Mouse (Mus musculus) stomach, embryonic 14.5 days (tissue): ENCODE measurements around the gene Rock2. TPM values are rescaled to one million over a fixed set of nuclear protein-coding genes. Genes with fewer than 3 reads are reported as not detected.

Experiments
- ATAC-seq: fragments of 200-750 bp; cut with Nextera tagmentation; 2 replicates; pipeline ENCODE4 v1.8.0; 2017; ENCODE audit warnings: low read depth, moderate TSS enrichment; ENCODE audit not compliant: insufficient number of reproducible peaks, insufficient read depth, low FRiP score
- H3K27ac ChIP-seq: fragments of 300-500 bp; sonication (generic); 2 replicates; pipeline ENCODE4 v1.5.1; 2014; ENCODE audit warnings: mild to moderate bottlenecking, low read length, moderate library complexity, mixed read lengths
- H3K27me3 ChIP-seq: fragments of 300-500 bp; sonication (generic); 2 replicates; pipeline ENCODE4 v1.6.1; 2014; ENCODE audit warnings: low read length, control low read depth, mixed read lengths; ENCODE audit not compliant: control insufficient read depth, insufficient read depth
- H3K36me3 ChIP-seq: fragments of 300-500 bp; sonication (generic); 2 replicates; pipeline ENCODE4 v1.6.1; 2014; ENCODE audit warnings: mild to moderate bottlenecking, control low read depth, low read length, moderate library complexity, mixed read lengths; ENCODE audit not compliant: control insufficient read depth, insufficient read depth
- H3K4me1 ChIP-seq: fragments of 300-500 bp; sonication (generic); 2 replicates; pipeline ENCODE4 v1.6.1; 2014; ENCODE audit warnings: low read length, control low read depth, mixed read lengths; ENCODE audit not compliant: control insufficient read depth, insufficient read depth
- H3K4me2 ChIP-seq: fragments of 300-500 bp; sonication (generic); replicated peaks from 2 replicates; pipeline ENCODE4 v1.6.1; 2014; ENCODE audit warnings: low read depth, low read length, control low read depth
- H3K4me3 ChIP-seq: fragments of 300-500 bp; sonication (generic); 2 replicates; pipeline ENCODE4 v1.5.1; 2014; ENCODE audit warnings: low read depth, low read length, control low read depth
- H3K9ac ChIP-seq: fragments of 300-500 bp; sonication (generic); replicated peaks from 2 replicates; pipeline ENCODE4 v1.6.1; 2014; ENCODE audit warnings: low read depth, mild to moderate bottlenecking, control low read depth, low read length, moderate library complexity, mixed read lengths
- H3K9me3 ChIP-seq: fragments of 300-500 bp; sonication (generic); 2 replicates; pipeline ENCODE4 v1.6.1; 2016; ENCODE audit warnings: low read depth, low read length, control low read depth; ENCODE audit not compliant: control insufficient read depth
- WGBS: fragments of 180-500 bp; shearing (Covaris S2); extraction: QIAGEN DNeasy Blood & Tissue Kit; methylation state at CpG from one replicate; pipeline ENCODE4 v1.1.7; 2014; 5-methylcytosine and 5-hydroxymethylcytosine counted together
- polyA plus RNA-seq: library from polyadenylated mRNA; unstranded; fragments of >200 nt; fragmentation: Nextera tagmentation; extraction: Ambion mirVana; gene quantifications from 2 replicates; pipeline ENCODE4 v1.2.1, GENCODE M21; 2014

Rock2 gene
- polyA plus RNA-seq, 1 experiment from 2014 or later, result 25.5 TPM

DNA sequence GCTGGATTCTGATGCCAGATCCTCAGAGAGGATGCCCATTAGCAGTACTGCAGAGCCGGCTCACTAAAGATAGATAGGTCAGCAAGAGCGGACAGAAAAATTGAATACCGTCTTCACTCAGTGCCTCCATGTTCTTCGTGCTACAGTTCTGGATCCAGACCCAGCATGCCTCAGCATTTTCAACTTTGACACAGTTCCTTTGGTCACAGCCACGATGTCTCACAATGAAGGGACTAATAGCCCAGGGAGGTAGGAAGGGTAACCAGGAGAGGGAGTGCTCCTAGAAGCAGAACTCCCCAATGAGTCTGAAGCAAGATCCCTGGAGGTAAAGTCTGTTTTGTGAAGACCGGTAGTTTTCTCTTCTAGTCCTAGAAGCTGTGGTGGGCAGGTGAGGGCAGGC is 26.1 kb upstream of the Rock2 start:
- no peak overlapping the region for H3K27ac ChIP-seq
- H3K4me2 ChIP-seq, result no peak overlapping the region
- H3K9me3 ChIP-seq, result no peaks in the 10 kb centered on the region
- no peaks in the 10 kb centered on the region for H3K27me3 ChIP-seq
- H3K9ac ChIP-seq, result no peak overlapping the region
- no peaks in the 10 kb centered on the region for H3K36me3 ChIP-seq
- H3K4me3 ChIP-seq, result no peak overlapping the region
- WGBS, result 80% methylated on average over 6 of the region's 6 CpGs
- ATAC-seq, result no peak
- H3K4me1 ChIP-seq, result peaks cover 44% of the 10 kb centered on the region

DNA sequence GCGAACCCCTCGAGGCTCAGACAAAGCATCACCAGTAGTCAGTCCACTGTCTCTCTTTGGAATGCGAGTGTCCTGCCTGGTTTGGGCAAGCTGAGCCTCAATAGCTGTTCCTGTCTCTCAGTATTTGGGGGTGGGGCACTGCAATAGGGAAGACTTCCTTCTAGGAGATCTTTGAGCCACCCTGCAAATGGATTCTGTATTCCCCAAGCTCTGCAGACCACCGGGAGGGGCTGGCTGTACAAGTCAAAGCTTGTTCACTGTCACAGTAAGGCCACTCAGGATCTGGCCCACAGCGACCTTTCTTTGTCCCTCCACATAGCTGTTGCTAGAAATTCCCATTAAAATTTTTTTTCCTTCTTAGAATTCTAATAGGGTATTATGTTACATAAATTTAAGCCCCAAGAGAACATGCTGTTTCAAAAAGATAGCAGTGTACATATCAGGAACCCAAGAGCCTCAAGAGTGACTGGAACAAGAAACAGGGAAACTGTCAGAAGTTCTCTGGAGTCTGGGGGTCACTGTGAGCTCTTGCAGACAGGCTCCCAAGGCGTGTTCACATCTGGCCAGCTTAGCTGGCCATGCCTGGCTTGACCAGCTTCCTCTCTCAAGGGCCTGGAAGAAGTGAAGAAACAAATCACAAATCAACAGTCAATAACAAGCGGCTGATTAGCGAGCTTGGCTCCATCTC is 25.5 kb upstream of the Rock2 start:
- no peak for ATAC-seq
- peak overlapping the region; percentile 90; the same call in 1 of the 2 replicates for H3K27ac ChIP-seq
- WGBS, result 59% methylated on average over 8 of the region's 8 CpGs
- no peaks in the 10 kb centered on the region for H3K9me3 ChIP-seq
- no peaks in the 10 kb centered on the region for H3K36me3 ChIP-seq
- H3K4me1 ChIP-seq, result peaks cover 46% of the 10 kb centered on the region
- no peaks in the 10 kb centered on the region for H3K27me3 ChIP-seq
- no peak overlapping the region for H3K4me3 ChIP-seq
- no peak overlapping the region for H3K4me2 ChIP-seq
- H3K9ac ChIP-seq, result no peak overlapping the region

DNA sequence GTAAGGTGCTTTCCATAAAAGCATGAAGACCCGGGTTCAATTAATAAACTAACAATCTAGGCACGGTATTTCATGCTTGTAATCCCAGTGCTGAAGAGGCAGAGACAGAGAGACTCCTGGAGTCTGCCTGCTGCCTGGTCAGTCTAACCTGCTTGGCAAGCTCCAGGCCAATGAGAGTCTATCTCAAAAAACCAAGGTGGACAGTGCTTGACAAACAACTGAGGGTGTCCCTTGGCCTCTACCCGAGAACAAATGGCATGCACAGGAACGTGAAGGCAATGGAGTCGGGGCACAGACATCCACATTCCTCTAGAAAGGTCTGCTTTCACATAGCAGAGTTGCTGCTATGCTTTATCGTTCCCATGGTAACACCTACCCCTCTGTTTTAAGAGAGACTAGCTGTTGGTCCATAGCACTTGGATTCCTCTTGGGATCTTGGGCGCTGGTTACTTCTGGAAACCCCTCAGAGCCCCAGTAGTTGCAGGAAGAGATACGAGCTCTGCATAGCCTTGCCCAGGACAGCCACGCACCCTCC is 24.8 kb upstream of the Rock2 start:
- Histone ChIP-seq H3K36me3 (no peaks in the 10 kb centered on the region), H3K9me3 (no peaks in the 10 kb centered on the region), H3K27me3 (no peaks in the 10 kb centered on the region), H3K4me2 (no peak overlapping the region), H3K4me1 (peaks cover 53% of the 10 kb centered on the region), H3K4me3 (no peak overlapping the region), H3K27ac (peak overlapping the region; percentile 90), H3K9ac (no peak overlapping the region)
- 41% methylated on average over 9 of the region's 9 CpGs for WGBS
- peak; percentile 11; the same call in 1 of the 2 replicates for ATAC-seq

DNA sequence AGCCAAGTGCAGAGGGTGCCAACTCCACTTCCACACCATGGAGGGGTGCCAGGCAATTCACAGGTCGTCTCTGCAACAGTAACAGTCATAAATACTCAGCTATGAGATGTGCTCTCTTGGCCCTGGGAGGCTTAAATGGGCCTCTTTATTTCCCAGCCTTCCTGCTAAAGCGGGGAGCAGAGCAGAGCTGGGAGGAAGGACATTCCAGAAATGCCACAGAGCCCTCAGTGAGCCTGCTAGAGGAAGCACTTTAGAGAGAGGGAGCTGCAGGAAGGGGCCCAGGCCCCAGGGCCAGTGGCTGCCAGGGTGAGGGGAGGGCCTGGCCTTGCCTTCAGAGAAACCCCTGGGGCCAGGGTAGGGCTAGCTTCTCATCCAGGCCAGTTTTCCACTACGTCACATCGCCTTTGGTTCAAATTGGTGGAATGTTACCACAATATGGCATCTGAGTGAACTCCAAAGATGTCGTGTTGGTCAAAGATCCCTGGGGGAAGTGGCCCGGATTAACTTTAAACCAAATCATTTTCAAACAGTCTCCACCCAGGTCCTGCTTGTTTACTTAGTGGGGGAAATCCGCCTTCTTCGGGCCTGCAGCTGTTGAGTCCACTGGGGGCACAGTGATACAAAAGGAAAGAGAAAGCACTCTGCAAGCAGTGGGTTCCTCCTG is 24.2 kb upstream of the Rock2 start:
- no peak overlapping the region for H3K4me2 ChIP-seq
- no peaks in the 10 kb centered on the region for H3K27me3 ChIP-seq
- no peaks in the 10 kb centered on the region for H3K9me3 ChIP-seq
- no peak overlapping the region for H3K9ac ChIP-seq
- ATAC-seq, result peak; percentile 56; the same call in 1 of the 2 replicates
- H3K4me3 ChIP-seq, result no peak overlapping the region
- H3K27ac ChIP-seq, result peak overlapping the region; percentile 90
- H3K36me3 ChIP-seq, result no peaks in the 10 kb centered on the region
- peaks cover 56% of the 10 kb centered on the region for H3K4me1 ChIP-seq
- 22% methylated on average over 8 of the region's 8 CpGs for WGBS

DNA sequence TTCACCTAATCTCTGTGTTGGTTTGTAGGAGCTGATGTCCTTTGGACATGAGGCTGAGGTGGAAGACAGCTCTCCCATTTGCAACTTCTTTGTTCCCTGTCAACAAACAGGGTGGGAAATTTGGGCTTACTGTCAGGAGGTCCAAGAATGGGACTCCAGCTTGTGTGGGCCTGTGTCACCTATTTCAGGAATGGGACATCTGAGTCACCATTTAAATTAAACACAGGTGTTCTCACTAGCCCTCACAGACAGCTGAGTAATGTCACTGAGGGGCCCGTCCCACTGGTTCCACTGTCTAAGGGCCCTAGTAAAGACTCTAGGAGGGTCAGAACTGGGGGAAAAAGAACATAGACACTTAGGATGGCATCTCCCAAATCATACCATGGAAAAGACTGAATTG is 22.7 kb upstream of the Rock2 start:
- Histone ChIP-seq H3K4me3 (no peak overlapping the region), H3K4me2 (no peak overlapping the region), H3K27me3 (no peaks in the 10 kb centered on the region), H3K27ac (no peak overlapping the region), H3K9ac (no peak overlapping the region), H3K9me3 (no peaks in the 10 kb centered on the region), H3K4me1 (peaks cover 46% of the 10 kb centered on the region), H3K36me3 (no peaks in the 10 kb centered on the region)
- WGBS, result 84% methylated on average over 1 of the region's 1 CpGs
- ATAC-seq, result no peak

DNA sequence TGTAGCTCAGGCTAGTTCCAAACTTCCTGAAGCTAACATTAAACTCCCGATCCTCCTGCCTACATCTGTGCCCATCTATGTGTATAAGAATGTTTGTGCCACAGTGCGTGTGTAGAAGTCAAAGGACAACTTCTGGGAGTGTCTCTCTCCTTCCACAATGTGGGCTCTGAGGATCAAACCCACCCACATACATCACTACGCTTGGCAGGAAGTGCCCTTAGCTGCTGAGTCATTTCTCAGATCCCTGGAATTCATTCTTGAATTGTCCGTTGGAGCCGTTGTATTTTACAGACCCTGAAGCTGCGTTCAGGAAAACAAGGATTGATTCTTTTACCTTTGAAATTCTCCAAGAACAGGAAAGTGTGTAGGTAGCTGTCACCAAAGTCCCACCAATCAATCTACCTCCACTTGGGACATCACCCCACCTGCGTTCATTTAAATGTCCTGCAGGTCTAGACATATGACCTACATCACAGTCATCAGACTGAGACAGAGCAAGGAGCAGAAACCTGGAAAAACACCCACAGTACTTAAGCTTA is 21.7 kb upstream of the Rock2 start:
- no peak overlapping the region for H3K4me2 ChIP-seq
- ATAC-seq, result no peak
- no peak overlapping the region for H3K9ac ChIP-seq
- 49% methylated on average over 7 of the region's 7 CpGs for WGBS
- no peaks in the 10 kb centered on the region for H3K36me3 ChIP-seq
- H3K27ac ChIP-seq, result no peak overlapping the region; the same call in 1 of the 2 replicates
- no peaks in the 10 kb centered on the region for H3K27me3 ChIP-seq
- H3K4me3 ChIP-seq, result no peak overlapping the region
- H3K9me3 ChIP-seq, result no peaks in the 10 kb centered on the region
- peaks cover 49% of the 10 kb centered on the region for H3K4me1 ChIP-seq

DNA sequence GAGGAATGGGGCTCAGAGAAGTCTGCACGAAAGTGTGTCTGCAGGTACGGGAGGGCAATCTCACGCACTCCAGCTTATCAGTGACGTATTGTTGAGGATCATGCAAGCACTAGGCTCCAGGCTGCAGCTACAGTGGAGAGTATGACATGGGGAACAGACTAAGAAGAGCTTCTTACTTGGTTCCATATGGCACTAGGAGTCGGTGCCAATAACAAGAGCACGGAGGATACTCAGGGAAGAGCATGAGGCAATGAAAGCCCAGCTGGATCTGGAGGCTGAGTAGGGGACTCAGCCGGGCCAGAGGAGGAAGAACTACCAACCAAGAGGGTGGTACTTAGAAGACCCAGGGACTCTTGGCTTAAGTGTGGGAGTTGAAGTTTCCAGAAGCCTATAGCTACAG is 21.1 kb upstream of the Rock2 start:
- H3K4me1 ChIP-seq, result peaks cover 49% of the 10 kb centered on the region
- no peaks in the 10 kb centered on the region for H3K9me3 ChIP-seq
- H3K9ac ChIP-seq, result no peak overlapping the region
- ATAC-seq, result no peak
- 67% methylated on average over 7 of the region's 7 CpGs for WGBS
- H3K4me3 ChIP-seq, result no peak overlapping the region
- H3K27ac ChIP-seq, result no peak overlapping the region; the same call in 1 of the 2 replicates
- H3K27me3 ChIP-seq, result no peaks in the 10 kb centered on the region
- H3K4me2 ChIP-seq, result no peak overlapping the region
- H3K36me3 ChIP-seq, result no peaks in the 10 kb centered on the region

DNA sequence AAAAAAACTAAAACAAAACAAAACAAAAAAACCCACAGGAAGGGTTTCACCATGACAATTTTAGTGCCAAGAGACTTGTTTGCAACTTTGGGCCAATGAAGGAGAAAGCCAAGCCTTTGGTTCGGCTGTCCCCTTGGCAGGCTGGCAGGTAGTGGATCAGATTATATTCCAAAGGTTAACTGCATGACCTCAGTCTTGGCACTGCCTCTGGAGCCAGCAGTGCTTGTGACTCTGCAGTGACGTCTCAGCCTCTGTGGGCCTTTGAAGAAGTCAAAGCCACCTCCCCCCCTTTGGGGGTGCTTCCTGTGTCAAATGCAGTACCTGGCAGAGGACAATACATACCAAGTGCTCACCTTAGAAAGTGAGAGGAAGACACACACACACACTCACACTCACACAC is 20.6 kb upstream of the Rock2 start:
- Histone ChIP-seq H3K27ac (no peak overlapping the region), H3K4me2 (no peak overlapping the region), H3K9ac (no peak overlapping the region), H3K9me3 (no peaks in the 10 kb centered on the region), H3K27me3 (no peaks in the 10 kb centered on the region), H3K36me3 (no peaks in the 10 kb centered on the region), H3K4me1 (peaks cover 45% of the 10 kb centered on the region), H3K4me3 (no peak overlapping the region)
- WGBS, result 68% methylated on average over 2 of the region's 2 CpGs
- no peak for ATAC-seq
